Mouse (Mus musculus) lung, postnatal 4 days (tissue): Measurements from ENCODE around the gene Usp53.
"Not testable (repeated sequence)": the region's sequence is repeated elsewhere in the genome, so short reads cannot be mapped to it uniquely, and the experiment has no call there.

Experiments used
- DNase-seq, 2 experiments: peaks; one replicate each; pipeline ENCODE4 v3.0.0; 2021

The Usp53 gene

GRCm38 (mm10) chr3:122939215-122939614 is 45.1 kb downstream of the Usp53 start:
- DNase-seq: peak in 1 of 2 experiments; percentile 62

GRCm38 (mm10) chr3:122937176-122937575 is 47.1 kb downstream of the Usp53 start:
- DNase-seq: not testable (repeated sequence)

GRCm38 (mm10) chr3:122932466-122932865 is 51.8 kb downstream of the Usp53 start:
- no peak for DNase-seq

GRCm38 (mm10) chr3:122929723-122930122 is 54.6 kb downstream of the Usp53 start:
- no peak for DNase-seq

- peak; percentile 97 to 98 for DNase-seq
Observed at GRCm38 (mm10) chr3:122924009-122924914, 60.0 kb downstream of the Usp53 start, which contains the start of gene 1810037I17Rik. 1810037I17Rik (plus strand) TSS chr3:122924203.

GRCm38 (mm10) chr3:122923147-122923546 is 61.2 kb downstream of the Usp53 start:
- DNase-seq: no peak

GRCm38 (mm10) chr3:122921676-122922527 is 62.4 kb downstream of the Usp53 start:
- no peak for DNase-seq

- no peak for DNase-seq
Observed at GRCm38 (mm10) chr3:122920572-122921435, 63.5 kb downstream of the Usp53 start.

- no peak for DNase-seq
Observed at GRCm38 (mm10) chr3:122919260-122919659, 65.0 kb downstream of the Usp53 start, which contains the start of gene Gm10959. Gm10959 (minus strand) TSS chr3:122919360.

GRCm38 (mm10) chr3:122918672-122919071 is 65.6 kb downstream of the Usp53 start:
- no peak for DNase-seq

GRCm38 (mm10) chr3:122916191-122916680 is 68.1 kb downstream of the Usp53 start:
- DNase-seq: no peak

- no peak for DNase-seq
Observed at GRCm38 (mm10) chr3:122915493-122915892, 68.8 kb downstream of the Usp53 start.

- no peak for DNase-seq
Observed at GRCm38 (mm10) chr3:122907841-122908240, 76.5 kb downstream of the Usp53 start.

GRCm38 (mm10) chr3:122903746-122904433 is 80.4 kb downstream of the Usp53 start:
- DNase-seq: peak in 1 of 2 experiments; percentile 64

GRCm38 (mm10) chr3:122898254-122898653 is 86.1 kb downstream of the Usp53 start:
- DNase-seq: no peak

- no peak for DNase-seq
Observed at GRCm38 (mm10) chr3:122895189-122895731, 89.0 kb downstream of the Usp53 start.

GRCm38 (mm10) chr3:122894772-122895171 is 89.5 kb downstream of the Usp53 start, which contains the start of gene Fabp2:
Fabp2 (plus strand) TSS chr3:122895072.
- DNase-seq: no peak

GRCm38 (mm10) chr3:122888371-122888819 is 95.9 kb downstream of the Usp53 start:
- peak; percentile 8 to 27 for DNase-seq

GRCm38 (mm10) chr3:122887505-122888301 is 96.6 kb downstream of the Usp53 start:
- no peak for DNase-seq
